Mouse (Mus musculus) thymus, postnatal 25 days (tissue): ENCODE results near the gene Igfbp4.

Experiments
- DNase-seq: peaks from one replicate; pipeline ENCODE4 v3.0.0; 2022

Gene Igfbp4

GRCm38 (mm10) chr11:99083516-99083915 lies 42.5 kb downstream of the Igfbp4 start:
- DNase-seq: no peak

GRCm38 (mm10) chr11:99084366-99084765 lies 43.3 kb downstream of the Igfbp4 start:
- DNase-seq: no peak

- no peak for DNase-seq
Measured at GRCm38 (mm10) chr11:99088486-99088885, 47.4 kb downstream of the Igfbp4 start.

- no peak for DNase-seq
Measured at GRCm38 (mm10) chr11:99089077-99089601, 48.1 kb downstream of the Igfbp4 start, which contains the start of gene Tns4. Gene Tns4 (minus strand): TSS chr11:99089306.

- peak; percentile 42 for DNase-seq
Measured at GRCm38 (mm10) chr11:99090391-99090790, 49.3 kb downstream of the Igfbp4 start.

- DNase-seq: no peak
Measured at GRCm38 (mm10) chr11:99091666-99092065, 50.6 kb downstream of the Igfbp4 start.

GRCm38 (mm10) chr11:99093740-99094139 lies 52.7 kb downstream of the Igfbp4 start:
- DNase-seq: no peak

- DNase-seq: no peak
Measured at GRCm38 (mm10) chr11:99094911-99095676, 54.0 kb downstream of the Igfbp4 start.

GRCm38 (mm10) chr11:99095759-99096158 lies 54.7 kb downstream of the Igfbp4 start:
- DNase-seq: no peak

- DNase-seq: no peak
Measured at GRCm38 (mm10) chr11:99096417-99096816, 55.4 kb downstream of the Igfbp4 start.

GRCm38 (mm10) chr11:99096996-99097774 lies 56.1 kb downstream of the Igfbp4 start:
- no peak for DNase-seq

- DNase-seq: no peak
Measured at GRCm38 (mm10) chr11:99098924-99099323, 57.9 kb downstream of the Igfbp4 start.

GRCm38 (mm10) chr11:99099516-99099915 lies 58.5 kb downstream of the Igfbp4 start:
- DNase-seq: no peak

- DNase-seq: no peak
Measured at GRCm38 (mm10) chr11:99100215-99100614, 59.2 kb downstream of the Igfbp4 start.

GRCm38 (mm10) chr11:99101693-99102092 lies 60.6 kb downstream of the Igfbp4 start:
- DNase-seq: no peak

GRCm38 (mm10) chr11:99102575-99103270 lies 61.7 kb downstream of the Igfbp4 start:
- DNase-seq: no peak
